Mouse (Mus musculus) CH12.LX (cell line): ENCODE data around the gene Emc9. TPM values are rescaled to one million over a fixed set of nuclear protein-coding genes. Genes with fewer than 3 reads are reported as not detected.
A peak's percentile ranks its signal among the peaks of the same experiment; 100 is the strongest.

ENCODE experiments used
- DNase-seq: peaks from one replicate; pipeline ENCODE4 v3.0.0-alpha.2; 2013; ENCODE audit errors: extremely low read depth
- H3K27ac ChIP-seq: 2 replicates; pipeline ENCODE4 v1.5.1; 2012; ENCODE audit warnings: low read depth, mild to moderate bottlenecking, control low read depth, moderate library complexity; ENCODE audit not compliant: insufficient read depth
- H3K27me3 ChIP-seq: replicated peaks from 2 replicates; pipeline ENCODE3; 2012; ENCODE audit warnings: inconsistent platforms
- H3K36me3 ChIP-seq, 2 experiments: replicated peaks in 1 of 2; 2 replicates each; pipeline versions ENCODE3 to v1.6.1; 2012; ENCODE audit warnings: inconsistent platforms in 1 of 2, low read length in 1 of 2, mild to moderate bottlenecking in 1 of 2, mixed read lengths in 1 of 2, moderate library complexity in 1 of 2; ENCODE audit not compliant: control insufficient read depth in 1 of 2, insufficient read depth in 1 of 2
- H3K4me1 ChIP-seq, 2 experiments: 2 replicates each; pipeline ENCODE4 v1.6.1; 2012; ENCODE audit warnings: inconsistent platforms in 1 of 2, moderate library complexity in 1 of 2; ENCODE audit not compliant: insufficient read depth in 2 of 2, control insufficient read depth in 1 of 2
- H3K4me2 ChIP-seq: 2 replicates; pipeline ENCODE4 v1.6.1; 2012; ENCODE audit warnings: low read depth, mild to moderate bottlenecking, control low read depth; ENCODE audit not compliant: poor library complexity, insufficient read depth, severe bottlenecking
- H3K4me3 ChIP-seq, 3 experiments: fragments of 150-350 bp in 1 of 3; sonication (generic) in 1 of 3; replicated peaks in 1 of 3; 2 replicates each; pipeline versions ENCODE3 to v1.5.1; 2011 to 2012; ENCODE audit warnings: low read depth in 2 of 3, low read length in 2 of 3, mild to moderate bottlenecking in 2 of 3, moderate library complexity in 2 of 3, control low read depth in 1 of 3, improper control_type of control experiment in 1 of 3, inconsistent platforms in 1 of 3, mixed read lengths in 1 of 3; ENCODE audit not compliant: poor library complexity in 1 of 3
- H3K79me2 ChIP-seq: replicated peaks from 2 replicates; pipeline ENCODE4 v1.6.1; 2012; ENCODE audit warnings: mild to moderate bottlenecking, moderate library complexity; ENCODE audit not compliant: control insufficient read depth, poor library complexity, insufficient read depth, severe bottlenecking; ENCODE audit errors: extremely low read depth
- H3K9ac ChIP-seq: 2 replicates; pipeline ENCODE4 v1.6.1; 2012; ENCODE audit warnings: low read depth, mild to moderate bottlenecking, control low read depth, moderate library complexity; ENCODE audit not compliant: insufficient read depth
- H3K9me3 ChIP-seq: replicated peaks from 2 replicates; pipeline ENCODE3; 2012; ENCODE audit warnings: low read length, inconsistent platforms, mixed read lengths
- BHLHE40 ChIP-seq: IDR thresholded peaks from 2 replicates; pipeline ENCODE4 v1.6.1; 2011; ENCODE audit warnings: mild to moderate bottlenecking, low read depth, low read length, improper control_type of control experiment
- CHD1 ChIP-seq: IDR thresholded peaks from 2 replicates; pipeline ENCODE4 v1.6.1; 2012; ENCODE audit warnings: low read depth, low read length, improper control_type of control experiment, inconsistent platforms
- CTCF ChIP-seq, 2 experiments: IDR thresholded peaks in 1 of 2; conservative IDR thresholded peaks in 1 of 2; 2 replicates each; pipeline ENCODE4 v1.5.1; 2011 to 2012; ENCODE audit warnings: low read depth in 2 of 2, low read length in 2 of 2, improper control_type of control experiment in 1 of 2, inconsistent platforms in 1 of 2, mild to moderate bottlenecking in 1 of 2, moderate library complexity in 1 of 2
- E2F4 ChIP-seq: IDR thresholded peaks from 2 replicates; pipeline ENCODE4 v1.6.1; 2011; ENCODE audit warnings: low read depth, low read length, improper control_type of control experiment; ENCODE audit not compliant: insufficient replicate concordance
- ELF1 ChIP-seq: IDR thresholded peaks from 2 replicates; pipeline ENCODE4 v1.6.1; 2014; ENCODE audit warnings: low read depth, mild to moderate bottlenecking, inconsistent platforms, low read length, improper control_type of control experiment
- EP300 ChIP-seq: IDR thresholded peaks from 2 replicates; pipeline ENCODE4 v1.6.1; 2011; ENCODE audit warnings: low read length, improper control_type of control experiment
- ETS1 ChIP-seq: conservative IDR thresholded peaks from 2 replicates; pipeline ENCODE4 v1.6.1; 2012; ENCODE audit warnings: low read depth, mild to moderate bottlenecking, inconsistent platforms, low read length, improper control_type of control experiment, moderate library complexity
- GABPA ChIP-seq: IDR thresholded peaks from 2 replicates; pipeline ENCODE4 v1.6.1; 2012; ENCODE audit warnings: low read depth, low read length, improper control_type of control experiment, inconsistent platforms; ENCODE audit not compliant: insufficient replicate concordance
- IRF4 ChIP-seq: IDR thresholded peaks from 2 replicates; pipeline ENCODE4 v1.6.1; 2014; ENCODE audit warnings: low read depth, mild to moderate bottlenecking, inconsistent platforms, low read length, improper control_type of control experiment
- JUN ChIP-seq: IDR thresholded peaks from 2 replicates; pipeline ENCODE4 v1.6.1; 2011; ENCODE audit warnings: low read depth, mild to moderate bottlenecking, low read length, improper control_type of control experiment, moderate library complexity; ENCODE audit not compliant: insufficient read depth
- JUND ChIP-seq: conservative IDR thresholded peaks from 2 replicates; pipeline ENCODE4 v1.6.1; 2011; ENCODE audit warnings: low read depth, low read length, improper control_type of control experiment
- MAFK ChIP-seq: IDR thresholded peaks from 2 replicates; pipeline ENCODE4 v1.6.1; 2011; ENCODE audit warnings: low read length, improper control_type of control experiment; ENCODE audit not compliant: insufficient replicate concordance
- MAX ChIP-seq: IDR thresholded peaks from 2 replicates; pipeline ENCODE4 v1.6.1; 2011; ENCODE audit warnings: low read length, improper control_type of control experiment
- MEF2A ChIP-seq: IDR thresholded peaks from 2 replicates; pipeline ENCODE4 v1.6.1; 2014; ENCODE audit warnings: low read depth, mild to moderate bottlenecking, inconsistent platforms, low read length, improper control_type of control experiment, borderline replicate concordance
- MXI1 ChIP-seq: IDR thresholded peaks from 2 replicates; pipeline ENCODE4 v1.6.1; 2011; ENCODE audit warnings: mild to moderate bottlenecking, low read depth, low read length, improper control_type of control experiment
- MYC ChIP-seq: IDR thresholded peaks from 2 replicates; pipeline ENCODE4 v1.6.1; 2011; ENCODE audit warnings: low read depth, mild to moderate bottlenecking, improper control_type of control experiment, low read length
- NELFE ChIP-seq: IDR thresholded peaks from 2 replicates; pipeline ENCODE4 v1.6.1; 2011; ENCODE audit warnings: low read depth, low read length, improper control_type of control experiment
- NRF1 ChIP-seq: IDR thresholded peaks from 2 replicates; pipeline ENCODE4 v1.6.1; 2014; ENCODE audit warnings: low read depth, mild to moderate bottlenecking, inconsistent platforms, low read length, improper control_type of control experiment, moderate library complexity
- POLR2A ChIP-seq: IDR thresholded peaks from 2 replicates; pipeline ENCODE4 v1.6.1; 2011; ENCODE audit warnings: low read depth, mild to moderate bottlenecking, improper control_type of control experiment, low read length
- RAD21 ChIP-seq: IDR thresholded peaks from 2 replicates; pipeline ENCODE4 v1.6.1; 2011; ENCODE audit warnings: low read depth, mild to moderate bottlenecking, low read length, improper control_type of control experiment, moderate library complexity
- RCOR1 ChIP-seq: conservative IDR thresholded peaks from 2 replicates; pipeline ENCODE4 v1.6.1; 2012; ENCODE audit warnings: low read depth, mild to moderate bottlenecking, inconsistent platforms, low read length, improper control_type of control experiment
- SIN3A ChIP-seq: IDR thresholded peaks from 2 replicates; pipeline ENCODE4 v1.6.1; 2012; ENCODE audit warnings: low read length, improper control_type of control experiment, inconsistent platforms
- SMC3 ChIP-seq: IDR thresholded peaks from 2 replicates; pipeline ENCODE4 v1.6.1; 2011; ENCODE audit warnings: low read depth, low read length, improper control_type of control experiment
- TBP ChIP-seq: conservative IDR thresholded peaks from 2 replicates; pipeline ENCODE4 v1.6.1; 2011; ENCODE audit warnings: low read depth, low read length, improper control_type of control experiment
- USF1 ChIP-seq: IDR thresholded peaks from 2 replicates; pipeline ENCODE4 v1.6.1; 2014; ENCODE audit warnings: low read depth, mild to moderate bottlenecking, inconsistent platforms, low read length, improper control_type of control experiment
- USF2 ChIP-seq: conservative IDR thresholded peaks from 2 replicates; pipeline ENCODE4 v1.6.1; 2011; ENCODE audit warnings: low read depth, low read length, improper control_type of control experiment
- ZC3H11A ChIP-seq: IDR thresholded peaks from 2 replicates; pipeline ENCODE4 v1.6.1; 2012; ENCODE audit warnings: low read depth, mild to moderate bottlenecking, inconsistent platforms, low read length, improper control_type of control experiment
- ZNF384 ChIP-seq: IDR thresholded peaks from 2 replicates; pipeline ENCODE4 v1.6.1; 2012; ENCODE audit warnings: low read depth, low read length, improper control_type of control experiment, inconsistent platforms
- dilution Hi-C: fragments of 300-500 bp; cut with MboI; formaldehyde crosslinking; loops from 2 replicates; pipeline ENCODE4 v1.14.3; 2020; ENCODE audit warnings: low sequenced_read_pairs; ENCODE audit not compliant: extremely low pct_unique_long_range_greater_than_20kb, extremely low pct_ligation_motif_present
- in situ Hi-C: fragments of 300-500 bp; cut with MboI; formaldehyde crosslinking; loops from 3 replicates; pipeline ENCODE4 v1.14.3; 2019; ENCODE audit warnings: low sequenced_read_pairs, low pct_ligation_motif_present, low pct_unique_long_range_greater_than_20kb, mixed read lengths
- polyA plus RNA-seq: library from polyadenylated mRNA; unstranded; fragments of >175 nt; gene quantifications from 2 replicates; pipeline ENCODE4 v1.2.1, GENCODE M21; 2012; ENCODE audit warnings: low read depth; ENCODE audit not compliant: insufficient read length
- total RNA-seq, 2 experiments: library from RNA; depleted of rRNA; stranded (reverse); fragments of 300-350 nt in 1 of 2; fragments of >200 nt in 1 of 2; gene quantifications; 2 replicates each; pipeline ENCODE4 v1.2.3; 2012 to 2014

Emc9 gene
- total and polyA plus RNA-seq, 3 experiments, result 1.7 to 9.6 (median 4.2) TPM

GRCm38 (mm10) chr14:55590748-55591330, 5.7 kb upstream of the Emc9 start, which contains the start of gene Psme2 (continued):
- TF ChIP-seq CTCF (conservative IDR thresholded peaks at IDR 0.05 in 1 of 2, IDR thresholded peaks at IDR 0.05 in 1 of 2; ENCODE audit: low read depth in 2 of 2, low read length in 2 of 2) (no peak), USF2 (no peak), SIN3A (peak; percentile 18; the same call in 1 of the 2 replicates), NRF1 (no peak), MAFK (no peak), RCOR1 (no peak), IRF4 (peak; percentile 60), ZC3H11A (no peak), NELFE (no peak), BHLHE40 (no peak), MXI1 (peak; percentile 68; the same call in 1 of the 2 replicates), POLR2A (peak; percentile 69), GABPA (no peak), E2F4 (no peak), TBP (0 out of 2 replicates have a peak, but pooled peaks have one; percentile 1)

DNA sequence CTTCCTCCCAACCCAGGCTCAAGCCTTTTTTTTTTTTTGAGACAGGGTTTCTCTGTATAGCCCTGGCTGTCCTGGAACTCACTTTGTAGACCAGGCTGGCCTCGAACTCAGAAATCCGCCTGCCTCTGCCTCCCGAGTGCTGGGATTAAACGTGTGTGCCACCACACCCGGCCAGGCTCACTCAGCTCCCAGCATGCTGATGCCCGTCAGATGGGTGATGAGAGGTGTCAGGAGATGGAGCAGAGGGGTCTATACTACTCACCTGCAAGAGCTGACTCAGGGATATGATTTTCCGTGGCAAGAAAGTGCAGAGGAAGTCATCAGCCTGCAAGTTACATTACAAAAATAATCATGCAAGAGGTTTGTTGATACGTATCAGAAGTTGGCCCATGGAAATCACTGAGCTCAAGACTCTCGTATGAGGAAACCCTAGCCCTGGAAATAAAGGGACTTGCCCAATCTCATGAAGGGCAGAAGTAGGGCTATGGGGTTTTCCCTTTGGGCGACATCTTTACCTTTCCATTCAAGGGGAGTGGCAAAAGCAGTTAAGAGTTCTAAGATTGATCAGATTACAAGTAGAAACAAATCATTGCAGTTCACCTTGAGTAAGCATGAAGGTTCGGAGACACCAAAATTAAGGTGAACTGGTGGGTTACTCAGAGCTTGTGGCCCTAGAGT, 4.8 kb upstream of the Emc9 start:
- Histone ChIP-seq H3K4me3 (peak overlapping the region; percentile 79 to 94 (median 91)), H3K4me2 (peak overlapping the region; percentile 96), H3K27me3 (no peaks in the 10 kb centered on the region), H3K36me3 (peaks cover 27 to 49% of the 10 kb centered on the region in 2 experiments), H3K27ac (peak overlapping the region; percentile 97), H3K9me3 (no peaks in the 10 kb centered on the region), H3K9ac (peak overlapping the region; percentile 89), H3K4me1 (peaks cover 4 to 58% of the 10 kb centered on the region in 2 experiments), H3K79me2 (peaks cover 35% of the 10 kb centered on the region)
- peak; percentile 89 for DNase-seq
- TF ChIP-seq NRF1, result no peak
- 0 out of 2 replicates have a peak, but pooled peaks have one; percentile 10 for TF ChIP-seq IRF4
- TF ChIP-seq RAD21, result no peak
- TF ChIP-seq ETS1, result peak; percentile 54; the same call in 1 of the 2 replicates
- no peak for TF ChIP-seq TBP
- no peak; the same call in 1 of the 2 replicates for TF ChIP-seq JUND
- TF ChIP-seq CHD1, result no peak; the same call in 1 of the 2 replicates
- TF ChIP-seq MAFK, result peak; percentile 39; the same call in 1 of the 2 replicates
- no peak for TF ChIP-seq MAX
- TF ChIP-seq USF2, result no peak
- no peak for TF ChIP-seq RCOR1
- TF ChIP-seq JUN, result no peak
- TF ChIP-seq MEF2A, result peak; percentile 67
- no peak for TF ChIP-seq USF1
- 0 out of 2 replicates have a peak, but pooled peaks have one; percentile 32 for TF ChIP-seq ELF1
- peak; percentile 27; the same call in 1 of the 2 replicates for TF ChIP-seq SIN3A
- TF ChIP-seq ZNF384, result 0 out of 2 replicates have a peak, but pooled peaks have one; percentile 16
- no peak for TF ChIP-seq GABPA
- no peak for TF ChIP-seq MYC
- TF ChIP-seq EP300, result peak; percentile 49
- no peak for TF ChIP-seq SMC3
- 0 out of 2 replicates have a peak, but pooled peaks have one; percentile 33 for TF ChIP-seq E2F4
- dilution Hi-C loops, result no loop called here
- in situ Hi-C loops, result no loop called here
